Mouse (Mus musculus) inflammation-experienced regulatory T-cells, adult 6 months (primary cell): ENCODE data around the gene Snrpa1. TPM values are rescaled to one million over a fixed set of nuclear protein-coding genes. Genes with fewer than 3 reads are reported as not detected.
"Not testable (repeated sequence)": the region's sequence is repeated elsewhere in the genome, so short reads cannot be mapped to it uniquely, and the experiment has no call there.

Experiments used
- ATAC-seq: one replicate; pipeline ENCODE4 v1.8.0; 2017
- polyA plus RNA-seq, 3 experiments: library from polyadenylated mRNA; unstranded; fragments of 100-300 nt; shearing (Covaris generic); gene quantifications; one replicate each; pipeline ENCODE4 v1.2.1; 2017

Gene Snrpa1
- 100 to 1,000 TPM; 128 to 166 (median 136) TPM for polyA plus RNA-seq

GRCm38 (mm10) chr7:66058703-66059102, at the start of gene Snrpa1:
Gene Snrpa1 (plus strand): TSS chr7:66059003.
- ATAC-seq: no peak

- ATAC-seq: no peak
These were observed 48.3 kb upstream of the Snrpa1 start for GRCm38 (mm10) chr7:66010518-66010917.

DNA sequence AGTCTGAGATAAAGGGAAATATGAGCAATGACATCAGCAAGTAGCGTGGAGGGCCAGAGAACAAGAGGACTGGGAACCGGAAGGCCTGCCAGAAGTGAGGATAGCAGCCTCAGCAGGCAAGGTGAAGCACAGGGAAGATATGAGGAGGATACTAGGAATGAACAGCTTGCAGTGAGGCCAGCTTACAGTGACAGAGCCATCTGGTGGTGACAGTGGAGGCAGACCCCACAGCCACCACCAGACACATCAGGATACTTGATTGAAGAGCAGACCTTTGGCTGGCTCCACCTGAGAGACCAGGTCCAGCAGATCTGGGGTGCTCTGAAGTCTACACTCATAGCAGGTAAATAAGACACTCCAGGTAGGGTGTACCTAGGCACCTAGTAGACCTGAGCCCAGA, 31.1 kb upstream of the Snrpa1 start:
- ATAC-seq: no peak

DNA sequence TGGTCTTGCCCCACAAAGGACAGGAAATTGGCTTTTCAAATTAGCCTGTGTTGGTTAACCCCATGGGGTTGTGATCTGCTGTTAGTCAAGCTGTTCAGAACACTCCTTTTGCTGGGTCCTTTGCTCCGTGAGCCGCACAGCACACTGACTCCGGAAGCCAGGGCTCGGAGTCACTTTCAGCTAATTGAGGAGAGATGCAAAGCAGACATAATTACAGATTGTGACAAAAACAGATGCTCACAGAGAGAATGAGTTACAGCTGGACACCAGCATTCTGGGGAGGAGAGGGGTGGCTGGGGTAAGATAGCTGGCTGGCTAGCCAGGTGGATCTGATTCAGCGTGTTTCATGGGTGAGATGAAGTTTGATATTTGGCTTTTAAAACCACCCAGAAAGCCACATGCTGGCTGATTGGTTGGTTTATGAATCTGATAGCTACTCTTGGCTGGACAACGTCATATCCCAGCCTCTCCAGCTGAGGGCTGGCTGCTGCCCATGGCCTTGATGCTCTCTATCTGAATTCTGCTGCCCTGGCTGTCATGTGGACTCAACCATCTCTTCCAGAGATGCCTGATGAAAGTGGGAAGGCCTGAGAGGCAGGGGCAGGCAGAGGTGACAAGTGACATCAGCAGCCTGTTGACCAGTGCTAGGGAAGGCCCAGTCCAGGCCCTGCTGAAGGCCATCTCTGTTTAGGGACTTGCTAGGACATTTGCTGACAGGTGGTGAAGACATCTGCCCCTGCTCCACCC, 29.9 kb upstream of the Snrpa1 start:
- no peak for ATAC-seq

GRCm38 (mm10) chr7:66036809-66037208, 22.0 kb upstream of the Snrpa1 start:
- no peak for ATAC-seq

GRCm38 (mm10) chr7:66038261-66038660, 20.5 kb upstream of the Snrpa1 start:
- no peak for ATAC-seq

DNA sequence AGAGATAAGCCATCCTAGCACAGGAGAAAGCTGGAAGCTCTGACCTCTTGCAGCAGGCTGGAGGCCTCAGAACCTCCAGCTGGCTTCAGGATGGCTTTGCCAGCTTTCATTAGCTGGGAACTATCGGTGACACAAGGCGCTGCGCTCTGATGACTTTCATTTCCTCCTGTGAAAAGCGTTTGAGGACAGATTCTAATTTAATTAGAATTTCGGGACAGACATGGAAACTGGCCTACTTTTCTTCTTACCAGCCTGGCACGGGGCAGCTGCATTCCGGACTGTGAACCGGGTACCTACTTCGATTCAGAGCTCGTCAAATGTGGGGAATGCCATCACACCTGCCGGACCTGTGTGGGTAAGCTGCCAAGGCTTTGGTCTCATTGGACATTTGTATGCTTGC, 20.1 kb upstream of the Snrpa1 start:
- no peak for ATAC-seq

- no peak for ATAC-seq
These were observed 18.6 kb upstream of the Snrpa1 start for GRCm38 (mm10) chr7:66040026-66040814.

- no peak for ATAC-seq
These were observed 15.0 kb upstream of the Snrpa1 start, which contains the start of gene Gm45213 for GRCm38 (mm10) chr7:66043552-66044459. Gene Gm45213 (plus strand): TSS chr7:66043602.

DNA sequence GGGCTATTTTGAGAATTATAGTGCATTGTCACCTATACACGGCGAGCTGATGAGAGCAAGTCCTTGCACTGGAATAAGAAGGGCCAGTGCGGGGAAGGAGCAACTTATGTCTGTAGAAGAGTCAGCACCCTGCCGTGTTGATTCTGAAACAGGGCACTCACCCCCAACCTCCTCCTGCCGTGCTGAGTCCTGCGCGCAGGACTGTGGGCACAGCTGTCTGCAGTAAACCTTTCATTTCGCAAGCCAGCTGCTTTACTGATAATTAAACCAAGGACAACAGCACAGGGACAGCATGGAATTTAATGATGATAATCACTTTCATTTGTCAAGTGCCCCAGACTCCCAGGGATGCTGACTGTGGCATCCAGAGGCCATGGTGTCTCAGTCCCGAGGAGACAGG, 14.2 kb upstream of the Snrpa1 start:
- no peak for ATAC-seq

DNA sequence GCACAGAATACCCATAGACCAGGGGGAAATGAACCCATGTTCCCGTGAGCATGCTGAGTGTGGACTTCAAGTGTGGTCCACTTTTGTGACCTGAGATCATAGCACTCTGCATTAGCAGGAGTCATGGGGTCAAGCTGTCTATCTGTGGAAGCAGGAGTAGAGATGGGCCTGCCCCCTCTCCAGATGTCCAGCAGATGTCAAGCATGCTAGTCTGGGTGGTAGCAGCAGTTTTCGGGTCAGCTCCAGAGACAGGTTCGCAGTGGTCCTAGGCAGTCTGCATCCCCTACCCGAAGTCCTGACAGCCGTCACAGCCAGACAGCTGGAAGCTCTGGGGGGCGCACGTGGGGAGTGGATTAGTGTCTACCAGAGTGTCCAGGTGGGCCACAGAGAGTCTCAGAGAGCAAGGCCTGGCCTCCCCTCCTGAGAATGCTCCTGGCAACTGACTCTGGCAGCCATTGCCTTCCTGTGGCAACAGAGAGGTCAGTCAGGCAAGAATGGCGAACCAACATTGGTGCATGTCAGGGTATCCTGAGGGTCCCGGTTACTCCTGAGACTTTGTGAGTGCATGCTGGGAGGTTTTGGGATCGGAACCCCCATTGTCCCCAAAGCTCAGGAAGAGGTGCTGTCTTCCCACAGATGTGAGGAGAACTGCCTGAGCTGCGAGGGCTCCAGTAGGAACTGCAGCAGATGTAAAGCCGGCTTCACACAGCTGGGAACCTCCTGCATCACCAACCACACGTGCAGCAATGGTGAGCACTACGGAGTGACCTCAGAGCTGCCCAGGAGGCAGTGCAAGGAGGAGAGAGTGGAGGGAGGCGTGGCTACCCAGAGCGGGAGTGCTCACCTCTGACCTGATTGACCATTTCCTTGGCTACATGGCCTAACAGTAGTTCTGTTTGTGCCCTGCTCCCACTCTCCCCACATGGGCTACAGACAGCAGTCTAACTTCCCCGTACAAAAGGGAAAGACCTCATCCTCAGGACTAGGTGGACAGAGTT, 11.6 kb upstream of the Snrpa1 start:
- ATAC-seq: no peak

DNA sequence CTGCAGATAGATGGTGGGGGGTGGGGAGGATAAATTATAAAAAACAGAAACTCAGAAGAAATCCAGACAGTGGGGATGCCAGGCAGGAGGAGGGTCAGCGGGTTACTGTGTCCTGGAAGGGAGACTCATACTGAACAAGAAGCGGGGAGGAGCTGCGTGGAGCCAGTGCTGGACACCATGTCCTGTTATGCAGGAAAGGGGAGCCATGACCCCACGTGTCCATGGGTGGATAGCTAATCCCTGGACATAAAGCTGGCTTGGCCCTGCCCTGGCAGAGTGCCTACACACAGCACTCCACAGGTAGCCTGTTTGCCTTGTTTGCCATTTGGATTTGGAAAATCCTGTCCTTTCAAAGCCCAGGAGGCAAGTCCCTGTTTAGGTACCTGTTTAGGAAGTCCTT, 10.8 kb upstream of the Snrpa1 start:
- no peak for ATAC-seq

DNA sequence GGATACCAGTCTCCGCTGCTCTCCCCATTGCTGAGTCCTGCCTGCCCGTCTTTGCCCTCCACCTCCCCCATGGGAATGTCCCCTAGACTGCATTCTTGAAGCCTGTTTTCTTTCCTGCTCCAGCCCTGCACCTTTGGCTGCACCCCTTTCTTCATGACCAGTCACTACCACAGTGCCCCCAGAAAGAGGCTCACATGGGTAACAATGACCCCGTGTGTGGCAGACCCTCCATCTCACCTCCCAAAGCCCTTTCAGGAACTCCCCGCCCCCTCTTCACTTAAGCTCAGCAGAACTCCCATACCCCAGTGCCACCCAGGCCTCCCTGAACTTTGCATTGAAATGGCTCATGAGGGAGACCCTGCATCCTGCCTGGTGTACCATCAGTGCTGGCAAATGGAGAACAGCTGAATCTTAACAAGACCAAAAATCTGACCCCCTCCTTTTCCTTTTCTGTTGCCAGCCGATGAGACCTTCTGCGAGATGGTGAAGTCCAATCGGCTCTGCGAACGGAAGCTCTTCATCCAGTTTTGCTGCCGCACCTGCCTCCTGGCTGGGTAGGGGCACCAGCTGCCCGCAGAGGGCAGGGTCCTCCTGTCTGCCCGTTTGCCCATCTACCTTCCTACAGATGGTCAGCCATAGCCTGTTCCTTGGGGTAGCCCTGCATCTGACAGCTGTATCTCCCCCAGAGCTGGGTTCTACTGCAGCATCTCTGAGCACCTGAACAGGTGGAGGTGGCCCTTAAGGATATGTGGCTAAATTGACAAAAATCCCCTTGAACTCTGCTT, 10.2 kb upstream of the Snrpa1 start:
- ATAC-seq: no peak

DNA sequence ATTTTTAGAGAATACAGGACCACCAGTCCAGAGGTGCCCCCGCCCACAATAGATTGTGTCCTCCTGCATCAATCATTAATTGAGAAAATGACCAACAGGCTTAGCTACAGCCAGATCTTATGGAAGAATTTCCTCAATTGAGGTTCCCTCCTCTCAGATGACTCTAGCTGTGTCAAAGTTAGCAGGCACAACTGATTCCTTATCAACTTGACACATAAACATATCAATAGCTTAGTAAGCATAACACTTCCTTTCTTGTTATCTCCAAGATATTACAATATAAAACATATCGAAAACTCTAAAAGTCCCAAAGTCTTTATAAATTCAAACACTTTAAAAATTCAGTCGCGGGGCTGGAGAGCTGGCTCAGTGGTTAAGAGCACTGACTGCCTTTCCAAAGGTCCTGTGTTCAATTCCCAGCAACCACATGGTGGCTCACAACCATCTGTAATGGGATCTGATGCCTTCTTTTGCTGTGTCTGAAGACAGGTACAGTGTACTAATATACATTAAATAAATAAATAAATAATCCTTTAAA, 4.8 kb upstream of the Snrpa1 start:
- no peak for ATAC-seq

GRCm38 (mm10) chr7:66055356-66055755, 3.4 kb upstream of the Snrpa1 start:
- ATAC-seq: not testable (repeated sequence)

DNA sequence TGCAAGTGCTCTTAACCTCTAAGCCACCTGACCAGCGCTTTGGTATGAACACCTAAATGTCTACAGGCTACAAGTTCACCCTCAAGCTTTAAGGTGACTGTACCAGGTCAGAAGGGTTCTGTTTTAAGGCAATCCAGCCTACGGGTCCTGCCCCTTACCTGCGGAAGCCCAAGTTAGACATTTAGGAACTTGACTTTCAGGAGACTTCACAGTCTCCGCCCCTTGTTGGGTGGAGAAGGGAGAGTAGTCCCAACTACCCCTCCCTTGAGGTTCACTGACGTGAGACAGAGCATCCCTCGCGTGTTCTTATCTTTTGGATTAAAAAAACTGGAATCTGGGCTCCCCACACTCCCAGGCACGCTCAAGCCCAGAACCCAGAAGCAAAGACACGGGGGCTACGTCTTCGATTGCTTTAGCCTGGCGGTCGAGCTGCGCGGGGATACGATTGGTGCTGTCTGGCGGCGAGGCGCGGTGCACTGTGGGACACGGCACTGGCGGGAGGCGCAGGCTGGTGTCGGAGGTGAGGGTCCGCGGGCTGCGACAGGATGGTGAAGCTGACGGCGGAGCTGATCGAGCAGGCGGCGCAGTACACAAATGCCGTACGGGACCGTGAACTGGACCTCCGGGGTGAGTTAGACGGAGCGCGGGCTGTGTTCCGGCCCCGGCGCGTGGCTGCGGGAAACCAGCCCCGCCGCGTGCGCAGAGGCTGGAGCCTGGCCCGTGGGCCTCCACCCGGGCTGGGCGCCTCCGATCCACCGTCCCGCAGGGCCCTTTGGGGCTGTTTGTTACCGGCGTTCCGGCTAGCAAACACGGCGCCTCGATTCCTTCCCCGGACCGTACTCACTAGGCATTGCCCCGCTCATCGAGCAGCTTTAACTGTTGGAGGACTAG, 1.5 kb downstream of the Snrpa1 start:
- peak; percentile 90 for ATAC-seq

DNA sequence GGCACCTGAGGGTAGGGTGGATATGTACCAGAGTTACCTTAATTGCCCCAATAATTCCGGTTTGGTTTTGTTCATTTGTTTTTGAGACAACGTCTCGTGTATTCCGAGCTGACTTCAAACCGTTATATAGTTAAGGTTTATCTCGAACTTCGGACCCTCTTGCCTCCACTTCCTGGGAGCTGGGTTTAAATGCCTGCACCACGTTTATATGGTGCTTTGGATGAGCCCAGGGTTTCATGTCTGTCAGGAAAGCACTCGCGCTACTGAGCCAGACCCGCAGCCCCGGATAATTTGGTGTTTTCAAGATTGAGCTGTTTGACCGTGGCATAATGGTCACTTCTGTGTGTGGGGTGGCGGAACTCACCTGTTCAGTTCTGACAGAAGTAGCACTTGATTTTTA, 2.3 kb downstream of the Snrpa1 start:
- ATAC-seq: no peak

DNA sequence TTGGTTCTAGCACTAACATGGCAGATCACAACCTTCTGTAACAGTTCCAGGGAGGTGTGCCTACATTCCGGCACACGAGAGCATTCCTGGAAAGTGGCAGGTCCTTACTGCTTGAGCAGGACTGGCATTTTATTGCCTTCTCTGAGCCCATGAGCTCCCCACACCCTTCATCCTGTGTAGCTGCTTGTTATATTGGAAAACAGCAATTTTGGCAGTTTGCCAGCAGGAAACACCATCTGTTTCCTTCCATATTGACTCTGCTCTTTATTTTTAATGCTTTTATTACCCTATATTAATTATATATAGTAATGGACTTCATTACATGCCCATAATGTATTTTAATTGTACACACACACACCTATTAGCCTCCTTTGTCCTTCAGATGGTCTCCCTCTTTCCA, 17.6 kb downstream of the Snrpa1 start:
- no peak for ATAC-seq
